Mouse (Mus musculus): ENCODE results near the gene Vax1.
A peak's percentile ranks its signal among the peaks of the same experiment; 100 is the strongest.

Vax1 gene

GRCm38 (mm10) chr19:59169143-59169935 is 517 bp downstream of the Vax1 start:
- no peak for DNase-seq (ENCODE audit: low read depth, low spot score)

GRCm38 (mm10) chr19:59168386-59168905 is 1.4 kb downstream of the Vax1 start:
- DNase-seq (ENCODE audit: low read depth, low spot score) = no peak

GRCm38 (mm10) chr19:59167871-59168270 is 2.0 kb downstream of the Vax1 start:
- DNase-seq (ENCODE audit: low read depth, low spot score) = no peak

GRCm38 (mm10) chr19:59166879-59167278 is 3.0 kb downstream of the Vax1 start:
- no peak for DNase-seq (ENCODE audit: low read depth, low spot score)

- no peak for DNase-seq (ENCODE audit: low read depth, low spot score)
These were observed 3.5 kb downstream of the Vax1 start for GRCm38 (mm10) chr19:59166311-59166761.

- no peak for DNase-seq (ENCODE audit: low read depth, low spot score)
These were observed 4.3 kb downstream of the Vax1 start for GRCm38 (mm10) chr19:59165577-59165976.

GRCm38 (mm10) chr19:59164896-59165560 is 4.8 kb downstream of the Vax1 start:
- no peak for DNase-seq (ENCODE audit: low read depth, low spot score)

- no peak for DNase-seq (ENCODE audit: low read depth, low spot score)
These were observed 5.7 kb downstream of the Vax1 start for GRCm38 (mm10) chr19:59164111-59164510.

- no peak for DNase-seq (ENCODE audit: low read depth, low spot score)
These were observed 13.2 kb downstream of the Vax1 start for GRCm38 (mm10) chr19:59156702-59157101.

GRCm38 (mm10) chr19:59154171-59154570 is 15.7 kb downstream of the Vax1 start:
- peak; percentile 38 for DNase-seq (ENCODE audit: low read depth, low spot score)

- DNase-seq (ENCODE audit: low read depth, low spot score) = no peak
These were observed 24.2 kb downstream of the Vax1 start for GRCm38 (mm10) chr19:59145492-59146140.

GRCm38 (mm10) chr19:59145064-59145463 is 24.8 kb downstream of the Vax1 start:
- DNase-seq (ENCODE audit: low read depth, low spot score) = no peak

GRCm38 (mm10) chr19:59142206-59142605 is 27.6 kb downstream of the Vax1 start:
- no peak for DNase-seq (ENCODE audit: low read depth, low spot score)

GRCm38 (mm10) chr19:59135387-59135786 is 34.5 kb downstream of the Vax1 start:
- DNase-seq (ENCODE audit: low read depth, low spot score) = no peak

GRCm38 (mm10) chr19:59134916-59135315 is 34.9 kb downstream of the Vax1 start:
- no peak for DNase-seq (ENCODE audit: low read depth, low spot score)

GRCm38 (mm10) chr19:59133202-59133601 is 36.7 kb downstream of the Vax1 start:
- no peak for DNase-seq (ENCODE audit: low read depth, low spot score)

GRCm38 (mm10) chr19:59129671-59130070 is 40.2 kb downstream of the Vax1 start:
- no peak for DNase-seq (ENCODE audit: low read depth, low spot score)

GRCm38 (mm10) chr19:59128531-59129204 is 41.2 kb downstream of the Vax1 start:
- DNase-seq (ENCODE audit: low read depth, low spot score) = no peak

- peak; percentile 29 for DNase-seq (ENCODE audit: low read depth, low spot score)
These were observed 42.4 kb downstream of the Vax1 start for GRCm38 (mm10) chr19:59127424-59127823.

Measured in A20 (cell line).